Mouse (Mus musculus): ENCODE data around the gene Pagr1a.

The Pagr1a gene

GRCm38 (mm10) chr7:127016971-127017949 is at the start of gene Pagr1a:
Gene Pagr1a, minus strand, starts transcription at chr7:127017352.
- peak; percentile 97 to 99 for DNase-seq (ENCODE audit: low spot score in 2 of 2)

- no peak for DNase-seq (ENCODE audit: low spot score in 2 of 2)
Measured at GRCm38 (mm10) chr7:127066317-127066716, 49.2 kb upstream of the Pagr1a start.

GRCm38 (mm10) chr7:127065538-127065937 is 48.4 kb upstream of the Pagr1a start:
- no peak for DNase-seq (ENCODE audit: low spot score in 2 of 2)

GRCm38 (mm10) chr7:127055026-127055585 is 38.0 kb upstream of the Pagr1a start:
- no peak for DNase-seq (ENCODE audit: low spot score in 2 of 2)

- DNase-seq (ENCODE audit: low spot score in 2 of 2), result peak; percentile 93 to 96
Measured at GRCm38 (mm10) chr7:127041851-127042672, 24.9 kb upstream of the Pagr1a start, which contains the start of gene Kif22. Gene Kif22, minus strand, starts transcription at chr7:127042471.

- no peak for DNase-seq (ENCODE audit: low spot score in 2 of 2)
Measured at GRCm38 (mm10) chr7:127031244-127031643, 14.1 kb upstream of the Pagr1a start.

GRCm38 (mm10) chr7:127030172-127030571 is 13.0 kb upstream of the Pagr1a start:
- DNase-seq (ENCODE audit: low spot score in 2 of 2), result no peak

- DNase-seq (ENCODE audit: low spot score in 2 of 2), result no peak
Measured at GRCm38 (mm10) chr7:127027885-127028284, 10.7 kb upstream of the Pagr1a start.

- peak; percentile 99 for DNase-seq (ENCODE audit: low spot score in 2 of 2)
Measured at GRCm38 (mm10) chr7:127026984-127027726, 10.0 kb upstream of the Pagr1a start, which contains the start of gene Maz. Gene Maz, minus strand, starts transcription at chr7:127027037.

GRCm38 (mm10) chr7:127026616-127026983 is 9.4 kb upstream of the Pagr1a start:
- DNase-seq (ENCODE audit: low spot score in 2 of 2), result peak; percentile 82 to 94

- DNase-seq (ENCODE audit: low spot score in 2 of 2), result peak; percentile 75 to 88
Measured at GRCm38 (mm10) chr7:127026161-127026600, 9.0 kb upstream of the Pagr1a start.

- peak; percentile 63 to 89 for DNase-seq (ENCODE audit: low spot score in 2 of 2)
Measured at GRCm38 (mm10) chr7:127025556-127026160, 8.5 kb upstream of the Pagr1a start.

- peak in 1 of 2 experiments; percentile 79 for DNase-seq (ENCODE audit: low spot score in 2 of 2)
Measured at GRCm38 (mm10) chr7:127024755-127025555, 7.8 kb upstream of the Pagr1a start.

GRCm38 (mm10) chr7:127023896-127024690 is 6.9 kb upstream of the Pagr1a start:
- DNase-seq (ENCODE audit: low spot score in 2 of 2), result peak in 1 of 2 experiments; percentile 72

- DNase-seq (ENCODE audit: low spot score in 2 of 2), result peak in 1 of 2 experiments; percentile 70
Measured at GRCm38 (mm10) chr7:127023272-127023691, 6.1 kb upstream of the Pagr1a start.

- peak in 1 of 2 experiments; percentile 63 for DNase-seq (ENCODE audit: low spot score in 2 of 2)
Measured at GRCm38 (mm10) chr7:127022528-127023271, 5.5 kb upstream of the Pagr1a start.

GRCm38 (mm10) chr7:127021563-127022527 is 4.7 kb upstream of the Pagr1a start:
- DNase-seq (ENCODE audit: low spot score in 2 of 2), result peak in 1 of 2 experiments; percentile 69
